Mouse (Mus musculus): ENCODE measurements around the gene Mlec. TPM values are rescaled to one million over a fixed set of nuclear protein-coding genes. Genes with fewer than 3 reads are reported as not detected.

Gene Mlec
- polyA plus RNA-seq, 1 experiment from 2014 or later, result 68.9 TPM

- 21% methylated on average over 7 of the region's 7 CpGs for WGBS (ENCODE audit: insufficient replicate concordance)
- H3K9ac ChIP-seq (ENCODE audit: low read depth, low read length), result no peak overlapping the region
- peaks cover 62% of the 10 kb centered on the region for H3K27me3 ChIP-seq (ENCODE audit: control insufficient read depth, insufficient read depth, low read length)
Measured at GRCm38 (mm10) chr5:115192828-115193195, 34.8 kb upstream of the Mlec start.

DNA sequence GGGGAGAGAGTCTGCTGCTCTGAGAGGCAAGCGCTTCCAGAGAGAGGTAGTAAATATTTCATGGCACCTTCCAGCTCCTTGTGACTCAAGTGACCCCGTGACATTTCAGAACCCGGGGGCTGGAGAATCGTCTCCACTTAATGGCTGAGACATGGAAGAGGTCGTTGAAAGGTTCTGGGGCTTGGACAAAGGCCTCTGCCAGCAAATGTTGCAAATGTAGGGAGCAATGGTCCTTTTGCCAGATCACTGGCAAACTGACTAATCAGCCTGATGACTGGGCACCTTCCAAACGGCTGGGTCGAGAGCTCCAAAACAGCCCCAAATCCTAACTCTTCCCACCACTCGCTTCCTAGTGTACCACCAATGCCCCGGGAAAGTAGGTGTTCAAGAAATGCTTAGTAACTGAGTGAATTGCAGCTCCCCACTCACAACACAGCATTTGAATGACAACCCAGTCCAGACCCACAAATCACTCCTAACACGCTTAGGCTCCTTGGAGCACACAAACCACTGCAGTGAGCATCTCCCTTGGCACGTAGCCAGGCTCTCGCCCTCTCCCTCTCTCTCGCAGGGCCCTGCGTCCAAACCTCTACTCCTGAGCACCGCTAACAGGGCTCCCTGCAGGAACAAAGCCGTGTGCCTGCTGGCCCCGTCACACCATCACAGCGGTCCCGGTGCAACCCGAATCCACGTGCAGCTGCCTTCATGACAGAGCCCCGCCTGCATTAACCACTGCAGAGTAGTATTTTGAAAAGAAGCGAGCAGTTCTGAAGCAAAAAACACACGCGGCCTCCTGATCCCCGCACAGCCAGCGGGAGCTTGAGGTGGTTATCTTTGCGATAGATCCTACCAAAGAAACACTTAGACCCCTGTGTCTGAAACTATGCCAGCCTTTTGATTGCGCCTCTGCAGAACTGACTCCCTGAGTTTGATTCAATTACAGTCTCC, 34.2 kb upstream of the Mlec start:
- 11% methylated on average over 29 of the region's 29 CpGs for WGBS (ENCODE audit: insufficient replicate concordance)
- peak overlapping the region; percentile 31 for H3K4me2 ChIP-seq

More at GRCm38 (mm10) chr5:115192828-115193195, 34.8 kb upstream of the Mlec start:
- Histone ChIP-seq H3K9me3 (replicated peaks; ENCODE audit: control insufficient read depth, low read length) (no peaks in the 10 kb centered on the region), H3K4me3 (ENCODE audit: low read depth, low read length) (peak overlapping the region; percentile 59; the same call in 1 of the 2 replicates), H3K27ac (ENCODE audit: low read depth, low read length) (no peak overlapping the region), H3K36me3 (ENCODE audit: control insufficient read depth, insufficient read depth, low read length) (no peaks in the 10 kb centered on the region), H3K4me2 (peak overlapping the region; percentile 85), H3K4me1 (ENCODE audit: control insufficient read depth, insufficient read depth, low read length) (peaks cover 15% of the 10 kb centered on the region)
- ATAC-seq (replicated peaks; ENCODE audit: insufficient number of reproducible peaks, low FRiP score, low TSS enrichment), result no peak

DNA sequence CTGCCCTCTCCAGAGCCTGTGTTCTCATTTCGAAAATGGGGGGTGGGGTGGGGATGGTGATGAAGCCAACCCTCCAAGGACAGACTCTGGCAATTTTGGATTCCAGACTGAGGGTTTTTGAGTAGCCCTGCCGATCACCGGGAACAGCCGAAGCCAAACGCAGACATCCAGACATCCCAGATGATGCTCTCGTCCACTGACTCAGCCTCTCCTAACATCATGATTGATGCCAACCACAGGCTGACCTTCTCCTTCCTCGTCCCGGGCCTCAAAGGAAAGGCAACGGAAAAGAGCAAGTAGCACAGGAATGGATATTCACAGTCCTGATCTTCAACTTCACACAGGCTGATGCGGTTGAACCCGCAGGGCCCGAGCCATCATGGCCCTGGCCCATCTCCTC, 32.1 kb upstream of the Mlec start:
- no peak overlapping the region for H3K27ac ChIP-seq (ENCODE audit: low read depth, low read length)
- H3K4me1 ChIP-seq (ENCODE audit: control insufficient read depth, insufficient read depth, low read length), result peaks cover 32% of the 10 kb centered on the region
- no peaks in the 10 kb centered on the region for H3K36me3 ChIP-seq (ENCODE audit: control insufficient read depth, insufficient read depth, low read length)
- no peak overlapping the region for H3K4me3 ChIP-seq (ENCODE audit: low read depth, low read length)
- H3K9ac ChIP-seq (ENCODE audit: low read depth, low read length), result no peak overlapping the region
- H3K27me3 ChIP-seq (ENCODE audit: control insufficient read depth, insufficient read depth, low read length), result peaks cover 61% of the 10 kb centered on the region
- H3K9me3 ChIP-seq (replicated peaks; ENCODE audit: control insufficient read depth, low read length), result no peaks in the 10 kb centered on the region
- H3K4me2 ChIP-seq, result no peak overlapping the region
- no peak for ATAC-seq (replicated peaks; ENCODE audit: insufficient number of reproducible peaks, low FRiP score, low TSS enrichment)
- 73% methylated on average over 12 of the region's 12 CpGs for WGBS (ENCODE audit: insufficient replicate concordance)

More for the DNA sequence above, 34.2 kb upstream of the Mlec start:
- peaks cover 19% of the 10 kb centered on the region for H3K4me1 ChIP-seq (ENCODE audit: control insufficient read depth, insufficient read depth, low read length)
- H3K9ac ChIP-seq (ENCODE audit: low read depth, low read length), result no peak overlapping the region
- H3K27ac ChIP-seq (ENCODE audit: low read depth, low read length), result no peak overlapping the region
- no peaks in the 10 kb centered on the region for H3K9me3 ChIP-seq (replicated peaks; ENCODE audit: control insufficient read depth, low read length)
- H3K27me3 ChIP-seq (ENCODE audit: control insufficient read depth, insufficient read depth, low read length), result peaks cover 62% of the 10 kb centered on the region
- no peak overlapping the region for H3K4me3 ChIP-seq (ENCODE audit: low read depth, low read length)
- no peak for ATAC-seq (replicated peaks; ENCODE audit: insufficient number of reproducible peaks, low FRiP score, low TSS enrichment)
- H3K36me3 ChIP-seq (ENCODE audit: control insufficient read depth, insufficient read depth, low read length), result no peaks in the 10 kb centered on the region

DNA sequence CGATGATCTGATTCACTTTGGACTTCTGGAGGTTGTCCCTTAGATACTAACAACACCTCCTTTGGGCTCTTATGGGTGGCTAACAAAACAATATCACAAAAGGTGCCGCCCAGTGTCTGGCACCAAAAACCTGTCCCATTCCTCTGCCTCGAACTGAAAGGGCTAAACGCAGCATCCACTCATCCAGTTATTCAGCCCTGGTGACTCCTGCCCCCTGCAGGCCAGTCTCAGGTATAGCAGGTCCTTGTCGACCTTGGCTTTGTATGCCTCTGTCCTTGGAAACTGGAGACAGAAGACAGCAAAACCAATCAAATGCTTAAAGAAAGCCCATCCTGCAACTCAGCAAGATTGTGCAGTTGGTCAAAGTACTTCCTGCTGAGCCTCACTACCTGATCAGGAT, 30.8 kb upstream of the Mlec start:
- Histone ChIP-seq H3K36me3 (ENCODE audit: control insufficient read depth, insufficient read depth, low read length) (no peaks in the 10 kb centered on the region), H3K4me1 (ENCODE audit: control insufficient read depth, insufficient read depth, low read length) (peaks cover 30% of the 10 kb centered on the region), H3K9me3 (replicated peaks; ENCODE audit: control insufficient read depth, low read length) (no peaks in the 10 kb centered on the region), H3K27ac (ENCODE audit: low read depth, low read length) (no peak overlapping the region), H3K4me3 (ENCODE audit: low read depth, low read length) (no peak overlapping the region), H3K4me2 (no peak overlapping the region), H3K9ac (ENCODE audit: low read depth, low read length) (no peak overlapping the region), H3K27me3 (ENCODE audit: control insufficient read depth, insufficient read depth, low read length) (peaks cover 49% of the 10 kb centered on the region)
- WGBS (ENCODE audit: insufficient replicate concordance), result 46% methylated on average over 5 of the region's 5 CpGs
- ATAC-seq (replicated peaks; ENCODE audit: insufficient number of reproducible peaks, low FRiP score, low TSS enrichment), result no peak

GRCm38 (mm10) chr5:115187188-115188131, 29.5 kb upstream of the Mlec start:
- no peak overlapping the region for H3K9ac ChIP-seq (ENCODE audit: low read depth, low read length)
- H3K27ac ChIP-seq (ENCODE audit: low read depth, low read length), result peak overlapping the region; percentile 47
- peak overlapping the region; percentile 52 for H3K4me2 ChIP-seq
- peaks cover 35% of the 10 kb centered on the region for H3K27me3 ChIP-seq (ENCODE audit: control insufficient read depth, insufficient read depth, low read length)
- peak; percentile 71 for ATAC-seq (replicated peaks; ENCODE audit: insufficient number of reproducible peaks, low FRiP score, low TSS enrichment)
- no peaks in the 10 kb centered on the region for H3K36me3 ChIP-seq (ENCODE audit: control insufficient read depth, insufficient read depth, low read length)
- H3K4me3 ChIP-seq (ENCODE audit: low read depth, low read length), result 0 out of 2 replicates have a peak overlapping the region, but pooled peaks have one; percentile 1
- no peaks in the 10 kb centered on the region for H3K9me3 ChIP-seq (replicated peaks; ENCODE audit: control insufficient read depth, low read length)
- H3K4me1 ChIP-seq (ENCODE audit: control insufficient read depth, insufficient read depth, low read length), result peaks cover 26% of the 10 kb centered on the region
- 16% methylated on average over 26 of the region's 26 CpGs for WGBS (ENCODE audit: insufficient replicate concordance)

GRCm38 (mm10) chr5:115186371-115187073, 28.5 kb upstream of the Mlec start:
- Histone ChIP-seq H3K4me1 (ENCODE audit: control insufficient read depth, insufficient read depth, low read length) (peaks cover 33% of the 10 kb centered on the region), H3K4me3 (ENCODE audit: low read depth, low read length) (0 out of 2 replicates have a peak overlapping the region, but pooled peaks have one; percentile 1), H3K27me3 (ENCODE audit: control insufficient read depth, insufficient read depth, low read length) (peaks cover 26% of the 10 kb centered on the region), H3K4me2 (peak overlapping the region; percentile 52), H3K36me3 (ENCODE audit: control insufficient read depth, insufficient read depth, low read length) (no peaks in the 10 kb centered on the region), H3K9ac (ENCODE audit: low read depth, low read length) (no peak overlapping the region), H3K27ac (ENCODE audit: low read depth, low read length) (no peak overlapping the region), H3K9me3 (replicated peaks; ENCODE audit: control insufficient read depth, low read length) (no peaks in the 10 kb centered on the region)
- no peak for ATAC-seq (replicated peaks; ENCODE audit: insufficient number of reproducible peaks, low FRiP score, low TSS enrichment)
- WGBS (ENCODE audit: insufficient replicate concordance), result 39% methylated on average over 17 of the region's 17 CpGs

DNA sequence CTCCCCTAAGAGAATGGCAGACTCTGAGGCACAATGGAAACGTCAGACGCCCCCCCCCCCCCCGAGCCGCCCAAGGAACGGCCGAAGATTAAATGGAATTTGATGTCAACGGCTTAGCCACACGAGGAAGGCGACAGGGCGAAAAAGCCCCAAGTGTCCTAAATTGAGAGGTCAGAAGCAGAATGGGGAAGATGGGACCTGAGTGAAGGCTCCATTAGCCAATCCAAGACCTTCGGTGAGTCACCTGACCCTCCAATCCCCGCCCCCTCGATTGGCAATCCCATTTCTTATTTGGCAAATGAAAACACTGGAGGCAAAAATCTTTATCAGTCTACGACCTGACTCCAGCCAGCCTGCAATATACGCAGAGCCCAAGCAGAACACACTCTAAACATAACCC, 26.7 kb upstream of the Mlec start:
- Histone ChIP-seq H3K36me3 (ENCODE audit: control insufficient read depth, insufficient read depth, low read length) (no peaks in the 10 kb centered on the region), H3K4me2 (peak overlapping the region; percentile 45), H3K9me3 (replicated peaks; ENCODE audit: control insufficient read depth, low read length) (no peaks in the 10 kb centered on the region), H3K9ac (ENCODE audit: low read depth, low read length) (no peak overlapping the region; the same call in 1 of the 2 replicates), H3K27me3 (ENCODE audit: control insufficient read depth, insufficient read depth, low read length) (peaks cover 8% of the 10 kb centered on the region), H3K4me1 (ENCODE audit: control insufficient read depth, insufficient read depth, low read length) (peaks cover 37% of the 10 kb centered on the region), H3K4me3 (ENCODE audit: low read depth, low read length) (0 out of 2 replicates have a peak overlapping the region, but pooled peaks have one; percentile 1), H3K27ac (ENCODE audit: low read depth, low read length) (no peak overlapping the region)
- ATAC-seq (replicated peaks; ENCODE audit: insufficient number of reproducible peaks, low FRiP score, low TSS enrichment), result no peak
- WGBS (ENCODE audit: insufficient replicate concordance), result 14% methylated on average over 15 of the region's 15 CpGs

DNA sequence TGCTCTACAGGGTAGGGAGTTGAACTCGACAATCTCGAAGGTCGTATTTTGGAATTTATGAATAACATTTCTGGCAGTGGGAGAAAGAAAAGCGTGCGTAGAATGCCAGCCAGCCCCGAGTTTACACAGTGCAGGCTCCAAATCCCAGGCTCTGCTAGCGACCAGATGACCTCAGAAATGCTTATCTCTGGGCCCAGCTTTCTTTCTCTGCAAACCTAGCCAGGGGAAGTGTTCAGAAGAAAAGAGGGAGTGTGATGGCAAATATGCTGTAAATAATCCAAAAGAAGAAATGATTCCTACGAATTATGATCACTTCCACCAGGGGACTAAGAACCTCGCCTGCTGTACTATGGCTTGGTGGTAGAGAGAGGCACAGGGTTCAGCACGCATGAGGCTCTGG, 25.5 kb upstream of the Mlec start:
- H3K4me3 ChIP-seq (ENCODE audit: low read depth, low read length), result no peak overlapping the region
- H3K27me3 ChIP-seq (ENCODE audit: control insufficient read depth, insufficient read depth, low read length), result 0 out of 2 replicates have a peak, but pooled peaks cover 3% of the 10 kb centered on the region
- no peak for ATAC-seq (replicated peaks; ENCODE audit: insufficient number of reproducible peaks, low FRiP score, low TSS enrichment)
- no peaks in the 10 kb centered on the region for H3K36me3 ChIP-seq (ENCODE audit: control insufficient read depth, insufficient read depth, low read length)
- H3K9ac ChIP-seq (ENCODE audit: low read depth, low read length), result no peak overlapping the region
- WGBS (ENCODE audit: insufficient replicate concordance), result 43% methylated on average over 10 of the region's 10 CpGs
- no peak overlapping the region for H3K4me2 ChIP-seq
- H3K27ac ChIP-seq (ENCODE audit: low read depth, low read length), result no peak overlapping the region
- H3K4me1 ChIP-seq (ENCODE audit: control insufficient read depth, insufficient read depth, low read length), result peaks cover 37% of the 10 kb centered on the region
- H3K9me3 ChIP-seq (replicated peaks; ENCODE audit: control insufficient read depth, low read length), result no peaks in the 10 kb centered on the region

All from heart, embryonic 11.5 days (tissue).